Mouse (Mus musculus) erythroblast, adult 5-6 weeks (primary cell): ENCODE results near the gene Rrp36. TPM values are rescaled to one million over a fixed set of nuclear protein-coding genes. Genes with fewer than 3 reads are reported as not detected.

Experiments used
- ATAC-seq: replicated peaks from 2 replicates; pipeline ENCODE4 v1.8.0; 2016; ENCODE audit warnings: moderate number of reproducible peaks, mild to moderate bottlenecking, moderate TSS enrichment, inconsistent platforms; ENCODE audit not compliant: poor library complexity, low FRiP score, severe bottlenecking
- total RNA-seq, 2 experiments: library from RNA; stranded (forward) in 1 of 2; stranded (reverse) in 1 of 2; fragments of 150-400 nt in 1 of 2; fragments of 200-764, 138-1000 nt in 1 of 2; gene quantifications; 2 replicates each; pipeline versions ENCODE4 v1.2.3 to v1.2.4; 2015 to 2017; ENCODE audit warnings: low replicate concordance in 2 of 2

Rrp36 gene
- total RNA-seq (2015; ENCODE audit: low replicate concordance) (2.1 and 7.9 TPM in 2 replicates), total RNA-seq (2017; ENCODE audit: low replicate concordance) (7.7 and 11.3 TPM in 2 replicates)

DNA sequence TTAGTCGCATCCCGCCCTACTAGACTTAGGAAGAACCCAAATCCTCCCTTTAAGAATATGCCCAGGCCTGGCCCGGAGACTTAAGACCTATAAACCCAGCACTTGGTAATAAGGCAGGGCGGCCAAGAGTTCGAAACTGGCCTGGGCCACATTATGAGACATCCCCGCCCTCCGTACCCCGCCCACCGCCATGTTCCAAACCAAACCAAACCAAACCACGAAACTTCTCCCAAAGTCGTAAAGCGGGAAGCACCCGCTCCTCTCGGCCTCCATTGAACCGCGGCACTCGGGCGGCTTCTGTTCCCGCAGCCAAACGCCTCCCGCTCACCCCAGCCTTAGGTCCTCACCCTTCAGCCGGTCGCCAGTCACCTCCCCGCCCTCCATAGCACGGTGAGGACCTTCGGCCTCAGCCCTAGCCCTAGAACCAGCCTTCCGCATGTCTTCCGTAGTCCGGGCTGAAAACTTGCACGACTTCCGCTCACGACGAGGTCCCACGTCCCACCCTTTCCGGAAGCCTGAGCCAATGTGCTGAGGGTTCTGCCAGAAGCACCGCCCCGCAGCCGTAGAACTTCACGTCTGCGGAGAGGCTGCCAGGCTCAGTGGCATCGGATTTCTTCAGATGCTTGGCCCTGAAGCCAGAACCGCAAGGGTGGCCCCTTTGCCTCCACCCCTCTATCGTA, at the start of gene Rrp36:
Gene Rrp36 (minus strand): TSS at position 503 of the 680 bp plus-strand sequence.
- peak; percentile 98 for ATAC-seq

DNA sequence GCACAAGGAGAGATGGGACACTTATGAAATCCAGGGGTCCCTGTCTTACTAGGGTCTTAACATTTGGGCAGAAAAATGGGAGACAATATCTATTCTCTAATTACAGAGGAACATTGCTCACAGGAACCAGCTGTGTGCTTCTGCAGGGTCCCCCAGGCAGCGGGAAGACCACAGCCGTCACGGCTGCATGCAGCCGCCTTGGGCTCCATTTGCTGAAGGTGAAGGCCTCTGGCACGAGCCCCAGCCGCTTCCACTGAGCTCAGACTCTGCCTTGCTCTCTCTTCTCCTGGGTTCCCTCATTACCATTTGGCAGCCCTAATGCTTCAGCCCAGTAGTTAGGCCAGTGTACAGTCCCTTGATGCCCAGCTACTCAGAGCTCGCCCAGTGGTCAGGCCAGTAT, 46.9 kb upstream of the Rrp36 start:
- no peak for ATAC-seq

DNA sequence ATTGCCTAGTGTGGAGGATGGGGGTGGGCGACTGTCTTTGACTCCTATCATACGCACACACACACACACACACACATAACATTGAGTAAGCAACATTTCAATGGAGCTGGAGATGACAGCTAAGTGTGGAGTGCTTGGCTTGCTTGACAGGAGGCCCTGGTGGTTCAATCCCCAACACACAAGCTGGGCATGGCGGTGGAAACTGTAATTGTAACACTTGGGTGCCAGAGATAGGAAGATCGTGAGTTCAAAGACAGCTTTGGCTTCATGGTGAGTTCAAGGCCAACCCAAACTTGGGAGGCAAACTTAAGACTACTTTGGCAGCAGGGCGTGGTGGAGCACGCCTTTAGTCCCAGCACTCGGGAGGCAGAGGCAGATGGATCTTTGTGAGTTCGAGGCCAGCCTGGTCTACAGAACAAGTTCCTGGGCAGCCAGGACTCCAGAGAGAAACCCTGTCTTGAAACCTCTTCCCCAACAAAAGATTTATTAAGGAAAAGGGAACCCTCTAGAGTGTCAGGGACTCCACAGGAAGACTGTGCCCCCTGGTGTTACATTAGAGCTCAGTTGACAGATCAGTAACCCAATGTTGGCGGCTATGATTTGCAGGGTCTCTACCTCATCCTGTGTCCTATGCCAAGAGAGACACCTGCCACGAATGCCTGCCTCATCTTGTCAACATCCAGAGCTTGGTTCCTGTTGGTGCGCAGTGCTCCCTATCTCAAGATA, 40.8 kb upstream of the Rrp36 start:
- no peak for ATAC-seq

DNA sequence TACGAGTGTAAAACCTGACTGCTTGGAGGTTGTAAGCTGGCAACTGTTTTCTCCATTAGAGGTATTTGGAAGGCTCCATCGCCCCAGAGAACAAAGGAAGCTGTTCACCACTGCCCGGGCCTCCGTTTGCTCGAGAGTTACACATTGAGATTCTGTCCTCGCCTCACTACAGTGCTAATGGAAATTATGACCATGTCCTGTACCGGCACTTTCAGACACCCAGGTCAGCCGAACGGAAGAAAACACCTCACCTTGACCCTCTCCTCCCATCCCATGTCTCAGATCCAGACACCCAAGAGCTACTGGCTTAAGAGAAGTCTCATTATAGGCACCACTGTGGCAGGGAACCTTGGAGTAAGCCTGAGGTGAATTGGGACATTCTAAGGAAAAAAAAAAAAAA, 39.7 kb upstream of the Rrp36 start:
- no peak for ATAC-seq

DNA sequence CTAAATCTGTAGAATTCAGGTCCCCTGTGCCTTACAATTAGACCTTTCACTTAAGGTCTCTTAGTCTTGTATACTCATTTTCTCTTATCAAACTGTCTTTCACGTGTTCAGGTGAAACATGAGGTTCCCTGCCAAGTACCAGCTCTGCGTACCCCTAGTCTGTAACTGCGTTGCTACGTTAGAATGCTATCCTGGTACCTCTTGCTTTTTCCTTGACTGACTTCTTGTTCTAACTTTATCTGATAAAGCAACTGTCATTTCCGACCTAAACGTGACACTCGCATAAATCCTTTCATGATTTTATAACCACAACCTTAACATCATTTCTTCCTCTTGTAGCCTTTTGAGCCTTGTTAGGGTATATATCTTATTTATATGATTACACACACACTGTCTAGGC, 38.3 kb upstream of the Rrp36 start:
- 0 out of 2 replicates have a peak, but pooled peaks have one; percentile 12 for ATAC-seq

DNA sequence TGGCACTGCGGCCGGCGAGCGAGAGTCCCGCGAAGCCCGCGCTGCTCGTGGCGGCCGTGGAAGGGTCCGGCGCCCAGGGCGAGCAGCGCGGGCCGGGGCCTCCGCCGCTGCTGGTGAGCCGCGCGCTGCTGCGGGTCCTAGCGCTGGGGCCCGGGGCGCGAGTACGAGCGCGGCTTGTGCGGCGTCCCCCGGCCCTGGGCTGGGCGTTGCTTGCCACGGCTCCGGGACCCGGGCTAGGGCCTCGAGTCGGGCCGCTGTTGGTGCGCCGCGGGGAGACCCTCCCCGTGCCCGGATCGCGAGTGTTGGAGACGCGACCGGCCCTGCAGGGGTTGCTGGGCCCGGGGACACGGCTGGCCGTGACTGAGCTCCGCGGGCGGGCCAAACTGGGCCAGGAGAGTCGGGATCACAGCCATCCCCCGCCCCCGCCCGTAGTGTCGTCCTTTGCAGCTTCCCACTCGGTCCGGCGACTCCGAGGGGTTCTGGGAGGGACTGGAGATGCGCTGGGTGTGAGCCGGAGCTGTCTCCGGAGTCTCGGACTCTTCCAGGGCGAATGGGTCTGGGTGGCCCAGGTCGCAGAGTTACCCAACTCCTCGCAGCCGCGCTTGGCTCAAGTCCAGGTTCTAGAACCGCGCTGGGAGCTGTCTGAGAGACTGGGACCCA, 37.6 kb upstream of the Rrp36 start:
- peak; percentile 36 for ATAC-seq

DNA sequence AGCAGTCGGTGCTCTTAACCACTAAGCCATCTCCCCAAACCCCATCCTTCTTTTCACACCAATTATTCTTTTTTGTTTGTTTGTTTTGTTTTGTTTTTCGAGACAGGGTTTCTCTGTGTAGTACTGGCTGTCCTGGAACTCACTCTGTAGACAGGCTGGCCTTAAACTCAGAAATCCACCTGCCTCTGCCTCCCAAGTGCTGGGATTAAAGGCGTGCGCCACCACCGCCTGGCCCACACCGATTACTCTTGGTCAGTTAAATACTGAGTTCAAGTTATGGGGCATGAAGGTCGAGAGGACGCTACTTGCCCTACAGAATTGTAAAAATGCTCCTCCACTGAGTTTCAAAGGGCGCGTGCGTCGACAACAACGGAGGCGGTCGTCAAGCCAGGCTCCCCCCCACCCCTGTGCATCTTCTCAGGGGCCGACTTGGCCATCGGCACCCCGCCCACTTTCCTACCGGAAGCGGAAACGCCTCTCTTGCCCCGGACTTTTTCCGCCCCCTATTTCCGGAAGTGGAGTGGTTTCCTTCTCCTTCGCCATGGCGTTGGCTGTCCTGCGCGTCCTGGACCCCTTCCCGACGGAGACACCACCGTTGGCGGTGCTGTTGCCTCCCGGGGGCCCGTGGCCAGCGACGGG, 36.9 kb upstream of the Rrp36 start, which contains the start of gene Pex6:
Gene Pex6 (plus strand): TSS at position 505 of the 639 bp plus-strand sequence.
- ATAC-seq: peak; percentile 92

DNA sequence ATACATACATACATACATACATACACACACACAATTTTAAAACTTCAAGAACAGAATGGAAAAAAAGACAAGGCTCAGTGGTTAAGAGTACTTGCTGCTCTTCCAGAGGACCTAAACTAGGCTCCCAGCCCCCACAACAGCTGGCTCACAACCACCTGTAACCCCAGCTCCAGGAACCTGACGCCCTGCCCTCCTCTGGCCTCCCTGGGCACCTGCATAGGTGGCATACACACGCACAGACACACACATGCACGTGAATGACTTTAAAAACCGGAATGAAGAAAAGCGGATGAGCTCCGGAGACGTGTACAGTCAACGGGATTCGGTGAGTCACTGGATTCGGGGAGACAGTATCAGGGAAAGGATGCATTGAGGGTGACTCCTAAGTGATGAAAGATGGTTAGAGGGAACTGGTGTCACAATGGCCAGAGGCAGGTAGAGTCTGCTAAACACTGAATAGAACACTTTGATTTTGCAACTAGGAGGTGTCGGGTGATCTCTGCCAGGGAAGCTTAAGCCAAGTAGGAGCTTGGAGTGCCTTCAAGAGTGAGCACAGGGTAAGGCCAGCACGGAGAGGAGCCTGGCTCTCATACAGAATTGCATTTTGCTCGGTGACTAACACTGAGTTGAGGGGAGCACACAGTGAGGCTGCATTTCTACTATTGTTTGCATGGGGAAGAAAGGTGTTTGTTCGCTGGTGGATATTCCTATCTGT, 32.4 kb upstream of the Rrp36 start:
- ATAC-seq: no peak

DNA sequence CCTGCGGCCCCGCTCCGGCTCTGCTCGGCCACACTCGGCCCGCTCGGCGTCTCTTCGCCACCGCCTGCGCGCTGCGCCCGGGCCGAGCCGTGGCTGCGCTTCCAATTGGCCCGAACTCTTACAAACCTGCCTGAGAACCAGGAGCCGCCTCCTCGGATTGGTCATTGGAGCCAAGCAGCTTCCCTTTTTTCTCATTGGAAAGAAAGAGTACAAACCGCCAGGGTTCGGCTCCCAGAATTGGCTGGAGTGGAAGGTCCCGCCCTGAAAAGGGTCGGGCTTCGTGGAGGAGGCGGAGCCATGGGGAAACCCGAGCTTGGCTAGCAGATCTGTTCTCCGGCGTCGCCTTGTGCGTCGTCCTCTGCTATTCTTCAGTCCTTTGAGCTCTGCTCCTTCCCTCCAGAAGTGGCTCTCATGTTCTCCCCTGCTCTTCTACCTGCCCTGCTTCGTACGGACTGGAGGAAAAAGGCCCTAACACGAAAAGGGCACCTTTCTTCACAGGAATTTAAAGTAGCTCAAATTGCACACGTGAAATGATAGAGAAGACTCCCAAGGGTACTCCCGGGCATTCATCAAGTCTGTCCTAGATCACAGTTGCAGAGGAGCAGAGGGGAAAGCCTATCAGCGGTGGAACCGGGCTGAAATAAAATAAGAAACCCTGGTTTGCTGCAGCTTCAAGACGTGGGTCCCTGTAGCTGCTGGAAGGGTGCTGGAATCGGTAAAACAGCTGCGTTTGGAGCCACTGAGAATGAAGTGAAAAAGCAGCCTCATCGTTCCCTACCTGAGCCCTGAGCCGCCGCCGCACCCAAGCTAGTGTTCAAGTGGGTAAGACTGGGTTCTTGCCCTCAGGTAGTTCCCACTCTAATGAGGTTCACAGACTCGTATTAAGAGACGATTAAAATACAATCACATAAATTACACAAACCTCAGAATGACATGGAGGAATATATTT, 31.0 kb upstream of the Rrp36 start, which contains the start of gene Ppp2r5d:
Gene Ppp2r5d (minus strand): TSS at position 225 of the 949 bp plus-strand sequence.
- peak; percentile 97 for ATAC-seq

DNA sequence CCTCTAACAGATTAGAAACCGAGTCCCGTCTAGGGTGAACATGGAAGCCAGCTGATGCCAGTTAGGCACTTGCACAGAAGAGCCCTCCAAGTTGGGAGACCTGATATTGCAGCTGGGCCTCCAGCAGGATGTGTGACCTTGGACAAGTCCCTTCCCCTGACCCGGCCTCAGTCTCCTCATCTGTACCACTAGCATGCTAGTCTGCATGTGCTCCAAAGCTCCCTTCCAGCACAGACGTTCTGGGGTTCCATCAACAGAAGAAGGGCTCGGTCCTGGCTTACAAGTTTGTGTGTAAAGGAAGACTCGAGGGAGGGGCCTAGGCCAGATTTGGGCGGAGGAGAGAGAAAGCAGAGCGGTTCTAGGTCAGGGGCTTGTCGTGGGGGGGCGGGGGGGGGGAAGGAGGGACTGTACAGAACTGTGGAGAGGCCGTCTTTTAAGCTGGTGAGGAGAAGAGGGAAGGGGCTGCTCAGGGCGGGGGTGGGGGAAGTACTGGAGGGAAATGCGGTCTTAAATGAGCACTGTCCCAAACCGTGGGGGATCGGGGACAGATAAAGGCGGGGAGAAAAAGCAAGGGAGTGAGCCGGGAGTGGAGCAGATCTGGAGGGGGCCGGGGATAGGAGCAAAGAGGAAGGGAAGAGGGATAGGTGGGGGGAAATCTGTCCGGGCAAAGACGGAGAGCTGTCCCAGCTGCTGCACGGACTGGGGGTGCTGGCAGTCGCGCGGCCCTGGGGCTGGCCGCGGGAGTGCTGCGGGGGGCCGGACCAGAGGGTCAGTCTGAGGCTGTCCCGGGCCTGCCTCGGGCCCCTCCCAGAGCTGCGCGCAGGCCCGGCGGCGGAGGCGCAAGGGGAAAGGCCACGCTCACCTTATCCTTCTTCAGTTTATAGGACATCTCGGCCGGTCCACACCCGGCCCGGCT, 30.1 kb upstream of the Rrp36 start:
- no peak for ATAC-seq

DNA sequence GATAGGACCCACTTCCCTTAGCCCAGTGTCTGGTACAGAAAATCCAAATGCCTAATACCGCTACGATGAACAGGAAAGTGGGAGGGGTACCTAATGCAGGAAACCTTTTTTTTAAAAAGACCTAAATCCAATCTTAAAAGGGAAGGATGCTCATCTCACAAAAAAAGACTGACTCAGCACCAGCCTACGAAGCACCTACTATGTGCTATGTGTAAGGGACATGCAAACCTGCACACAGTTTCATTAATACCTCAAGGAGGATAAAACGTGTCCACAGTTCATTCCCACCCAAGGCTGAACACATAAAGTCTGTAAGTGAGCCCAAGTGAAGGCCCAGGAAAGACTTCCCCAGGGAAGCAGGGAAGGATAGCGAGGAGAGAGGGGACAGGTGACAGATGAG, 28.4 kb upstream of the Rrp36 start:
- no peak for ATAC-seq

DNA sequence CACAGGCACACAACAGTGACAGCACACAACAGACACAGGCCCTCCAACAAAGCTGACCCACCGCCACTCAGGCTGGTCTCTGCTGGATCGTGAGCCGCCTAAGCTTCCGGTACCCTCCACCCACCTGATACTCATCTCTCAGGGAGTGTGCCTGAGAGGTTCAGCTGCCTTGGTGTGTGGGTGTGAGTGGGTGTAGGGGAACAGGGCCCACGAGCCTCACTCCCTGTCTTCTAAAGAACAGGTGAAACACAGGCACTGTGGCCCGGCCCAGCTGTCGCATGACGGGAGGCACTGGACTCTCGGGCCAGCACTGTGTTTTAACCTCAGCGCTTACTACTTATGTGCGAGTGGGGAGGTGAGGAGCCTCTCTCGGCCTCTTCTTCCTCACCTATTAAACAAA, 27.9 kb upstream of the Rrp36 start:
- no peak for ATAC-seq

DNA sequence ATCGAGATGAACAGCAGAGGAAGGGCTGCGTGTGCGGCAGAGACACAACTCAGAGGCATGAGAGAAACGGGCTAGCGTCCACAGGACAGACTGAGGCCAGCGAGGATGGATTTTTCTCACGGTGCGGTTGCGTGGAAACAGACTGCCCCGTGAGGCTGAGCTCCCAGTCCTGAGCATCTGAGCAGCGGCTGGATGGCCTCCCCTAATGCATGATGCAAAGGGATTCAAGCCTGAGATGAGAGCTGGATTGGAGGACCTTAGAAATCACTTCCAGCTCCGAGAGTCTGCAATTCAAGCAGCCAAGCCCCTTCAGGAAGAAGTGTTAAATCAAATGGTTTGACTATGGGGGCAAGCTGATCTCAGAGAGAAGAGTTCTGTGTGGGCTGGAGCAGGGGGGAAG, 27.3 kb upstream of the Rrp36 start:
- no peak for ATAC-seq

DNA sequence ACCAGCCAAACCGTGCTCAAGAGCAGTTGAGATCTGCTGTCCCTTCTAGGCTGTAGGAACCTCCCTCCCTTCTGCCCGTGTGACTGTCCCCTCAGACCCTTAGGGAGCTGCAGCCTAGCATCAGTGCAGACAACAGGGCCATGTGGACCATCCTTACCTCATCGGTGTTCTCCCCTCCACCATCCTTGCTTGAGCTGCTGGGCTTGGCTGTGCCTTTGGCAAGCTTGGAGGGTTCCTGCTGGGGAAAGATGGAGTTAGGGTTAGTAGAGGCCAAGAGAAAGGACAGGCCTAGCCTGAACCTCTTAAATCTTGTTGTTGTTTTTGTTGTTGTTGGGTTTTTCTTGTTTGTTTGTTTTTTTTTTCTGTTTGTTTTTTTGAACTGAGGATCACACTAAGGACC, 25.8 kb upstream of the Rrp36 start:
- ATAC-seq: no peak

DNA sequence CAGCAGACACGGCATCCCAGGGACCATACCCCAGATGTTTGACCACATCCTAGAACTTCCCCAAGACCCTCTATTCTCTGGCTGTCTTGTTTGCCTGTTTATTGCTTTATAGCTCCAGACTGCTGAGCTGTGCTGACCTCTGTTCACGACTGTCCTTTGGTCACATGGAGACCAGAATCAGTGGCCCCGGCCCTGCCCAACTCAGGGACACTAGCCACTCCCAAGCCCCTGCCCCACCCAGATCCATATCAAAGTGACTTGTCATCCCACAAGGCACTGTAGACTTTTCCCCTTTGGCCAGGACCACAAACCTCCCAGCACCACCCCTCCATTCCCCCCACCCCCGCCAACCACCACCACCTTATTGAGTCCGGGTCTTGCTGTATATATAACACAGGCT, 25.1 kb upstream of the Rrp36 start:
- no peak for ATAC-seq

DNA sequence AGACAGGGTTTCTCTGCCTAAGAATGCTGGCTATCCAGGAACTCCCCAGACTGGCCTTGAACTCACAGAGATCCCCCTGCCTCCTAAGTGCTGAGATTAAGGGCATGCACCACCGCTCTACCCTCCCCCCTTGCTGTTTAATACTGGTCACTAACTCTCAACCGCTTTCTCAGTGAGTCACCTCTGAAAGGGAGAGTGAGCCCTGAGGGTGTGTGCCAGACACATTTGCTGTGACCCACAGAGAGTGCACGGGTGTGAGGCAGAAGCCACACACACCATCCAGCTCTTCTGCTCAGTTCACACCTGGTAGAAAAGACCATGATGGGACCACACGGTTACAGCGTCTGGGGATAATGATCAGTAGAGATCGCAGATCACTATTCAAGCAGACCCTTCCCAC, 24.4 kb upstream of the Rrp36 start:
- no peak for ATAC-seq

DNA sequence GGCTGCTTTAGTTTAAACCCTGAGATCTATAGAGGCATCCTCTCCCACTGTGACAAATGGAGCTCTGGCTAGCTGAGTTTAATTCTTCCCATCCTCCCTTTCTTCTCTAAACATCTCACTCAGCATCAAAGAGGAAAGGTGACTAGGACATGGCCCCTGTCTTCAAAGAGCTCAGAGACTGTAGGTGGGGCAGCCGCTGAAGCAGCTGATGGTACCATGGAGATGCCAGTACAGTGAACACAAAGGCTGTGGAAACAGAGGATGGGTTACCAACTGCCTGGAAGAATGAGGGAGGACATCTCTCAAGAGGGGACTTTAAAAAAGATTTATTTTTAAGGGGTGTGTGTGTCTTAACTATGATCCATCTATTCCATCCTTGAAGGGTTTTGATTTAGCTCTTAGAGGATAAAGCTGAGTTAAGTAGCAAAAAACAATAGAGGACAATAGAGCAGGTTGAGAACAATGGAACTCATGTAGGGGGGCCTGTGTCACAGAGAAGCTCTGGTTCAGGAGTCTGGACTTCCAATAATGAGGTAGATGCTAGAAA, 20.4 kb upstream of the Rrp36 start:
- no peak for ATAC-seq
